Mouse (Mus musculus) midbrain, embryonic 16.5 days (tissue): Measurements from ENCODE around the gene Odf2l. TPM values are rescaled to one million over a fixed set of nuclear protein-coding genes. Genes with fewer than 3 reads are reported as not detected.

Source experiments
- ATAC-seq: fragments of 200-750 bp; cut with Nextera tagmentation; 2 replicates; pipeline ENCODE4 v1.8.0; 2017; ENCODE audit warnings: moderate TSS enrichment
- H3K27ac ChIP-seq: fragments of 300-500 bp; sonication (generic); 2 replicates; pipeline ENCODE4 v1.5.1; 2014; ENCODE audit warnings: mild to moderate bottlenecking, low read length, mixed read lengths
- H3K27me3 ChIP-seq: fragments of 300-500 bp; sonication (generic); 2 replicates; pipeline ENCODE4 v1.6.1; 2014; ENCODE audit warnings: low read depth, low read length, mixed read lengths; ENCODE audit not compliant: control insufficient read depth, insufficient read depth
- H3K36me3 ChIP-seq: fragments of 300-500 bp; sonication (generic); 2 replicates; pipeline ENCODE4 v1.6.1; 2014; ENCODE audit warnings: mild to moderate bottlenecking, low read length, moderate library complexity, mixed read lengths; ENCODE audit not compliant: control insufficient read depth, insufficient read depth
- H3K4me1 ChIP-seq: fragments of 300-500 bp; sonication (generic); 2 replicates; pipeline ENCODE4 v1.6.1; 2014; ENCODE audit warnings: mild to moderate bottlenecking, low read length, mixed read lengths; ENCODE audit not compliant: control insufficient read depth, insufficient read depth
- H3K4me2 ChIP-seq: fragments of 300-500 bp; sonication (generic); 2 replicates; pipeline ENCODE4 v1.6.1; 2014; ENCODE audit warnings: mild to moderate bottlenecking, low read length, mixed read lengths
- H3K4me3 ChIP-seq: fragments of 300-500 bp; sonication (generic); 2 replicates; pipeline ENCODE4 v1.5.1; 2014; ENCODE audit warnings: low read depth, mild to moderate bottlenecking, low read length, moderate library complexity, mixed read lengths
- H3K9ac ChIP-seq: fragments of 300-500 bp; sonication (generic); 2 replicates; pipeline ENCODE4 v1.6.1; 2014; ENCODE audit warnings: low read depth, low read length, mixed read lengths
- H3K9me3 ChIP-seq: fragments of 300-500 bp; sonication (generic); replicated peaks from 2 replicates; pipeline ENCODE4 v1.6.1; 2014; ENCODE audit warnings: mild to moderate bottlenecking, low read length, mixed read lengths; ENCODE audit not compliant: control insufficient read depth, poor library complexity, severe bottlenecking
- WGBS: fragments of 180-500 bp; shearing (Covaris S2); extraction: QIAGEN DNeasy Blood & Tissue Kit; methylation state at CpG from one replicate; pipeline ENCODE4 v1.1.7; 2014; 5-methylcytosine and 5-hydroxymethylcytosine counted together
- polyA plus RNA-seq: library from polyadenylated mRNA; unstranded; fragments of >200 nt; fragmentation: Nextera tagmentation; extraction: Ambion mirVana; gene quantifications from 2 replicates; pipeline ENCODE4 v1.2.1, GENCODE M21; 2015

Gene Odf2l
- polyA plus RNA-seq, 1 experiment from 2014 or later, result 13.7 TPM

GRCm38 (mm10) chr3:145126618-145127017 is 8.2 kb downstream of the Odf2l start:
- Histone ChIP-seq H3K27me3 (no peaks in the 10 kb centered on the region), H3K4me1 (no peaks in the 10 kb centered on the region), H3K9me3 (no peaks in the 10 kb centered on the region), H3K36me3 (no peaks in the 10 kb centered on the region), H3K9ac (no peak overlapping the region), H3K4me2 (no peak overlapping the region), H3K27ac (no peak overlapping the region), H3K4me3 (no peak overlapping the region)
- WGBS, result 93% methylated on average over 2 of the region's 2 CpGs
- no peak for ATAC-seq

DNA sequence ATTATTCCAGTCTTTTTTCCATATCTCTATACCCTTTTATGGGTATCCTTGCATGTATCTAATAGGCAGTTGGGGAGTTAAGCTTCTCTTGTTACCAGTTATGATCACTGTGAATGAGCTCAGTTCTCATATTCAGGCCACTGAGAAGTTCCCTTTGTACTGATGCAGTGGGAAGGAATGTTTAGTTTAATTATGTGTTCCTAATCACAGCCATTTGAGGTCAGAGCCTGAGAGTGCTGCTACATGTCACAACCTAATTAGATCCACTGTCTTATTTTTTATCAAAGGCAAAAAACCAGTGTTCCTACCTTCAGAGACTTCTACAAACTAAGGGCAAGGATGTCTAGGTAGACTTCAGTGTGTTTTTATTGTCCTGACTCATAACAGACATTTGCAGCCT is 11.0 kb downstream of the Odf2l start:
- Histone ChIP-seq H3K27me3 (no peaks in the 10 kb centered on the region), H3K4me1 (no peaks in the 10 kb centered on the region), H3K4me3 (no peak overlapping the region), H3K36me3 (peaks cover 3% of the 10 kb centered on the region; the same call in 1 of the 2 replicates), H3K27ac (no peak overlapping the region), H3K9ac (no peak overlapping the region), H3K4me2 (no peak overlapping the region), H3K9me3 (no peaks in the 10 kb centered on the region)
- no peak for ATAC-seq

- Histone ChIP-seq H3K4me3 (no peak overlapping the region), H3K27me3 (no peaks in the 10 kb centered on the region), H3K27ac (no peak overlapping the region), H3K4me2 (no peak overlapping the region), H3K9ac (no peak overlapping the region), H3K4me1 (no peaks in the 10 kb centered on the region), H3K36me3 (peaks cover 3% of the 10 kb centered on the region; the same call in 1 of the 2 replicates), H3K9me3 (no peaks in the 10 kb centered on the region)
- WGBS, result 37% methylated on average over 3 of the region's 3 CpGs
- no peak for ATAC-seq
Measured at GRCm38 (mm10) chr3:145131210-145131868, 13.0 kb downstream of the Odf2l start.

DNA sequence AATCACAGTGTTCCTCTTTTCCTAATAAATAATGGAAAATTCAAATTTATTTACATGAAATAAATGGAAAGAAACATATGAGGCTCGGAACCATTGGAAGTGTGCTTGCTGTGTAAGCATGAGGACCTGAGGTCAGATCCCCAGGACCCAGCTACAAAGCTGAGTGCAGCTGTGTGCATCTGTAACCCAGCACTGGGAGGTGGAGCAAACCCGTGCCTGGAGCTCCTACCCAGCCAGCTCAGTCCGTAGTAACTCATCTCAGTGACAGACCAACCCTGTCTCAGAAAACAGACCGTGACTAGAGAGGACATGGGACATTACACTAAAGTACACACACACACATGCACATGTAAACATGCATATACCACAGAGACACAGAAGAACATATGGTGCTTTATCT is 21.8 kb downstream of the Odf2l start:
- Histone ChIP-seq H3K9me3 (no peaks in the 10 kb centered on the region), H3K4me2 (no peak overlapping the region)

DNA sequence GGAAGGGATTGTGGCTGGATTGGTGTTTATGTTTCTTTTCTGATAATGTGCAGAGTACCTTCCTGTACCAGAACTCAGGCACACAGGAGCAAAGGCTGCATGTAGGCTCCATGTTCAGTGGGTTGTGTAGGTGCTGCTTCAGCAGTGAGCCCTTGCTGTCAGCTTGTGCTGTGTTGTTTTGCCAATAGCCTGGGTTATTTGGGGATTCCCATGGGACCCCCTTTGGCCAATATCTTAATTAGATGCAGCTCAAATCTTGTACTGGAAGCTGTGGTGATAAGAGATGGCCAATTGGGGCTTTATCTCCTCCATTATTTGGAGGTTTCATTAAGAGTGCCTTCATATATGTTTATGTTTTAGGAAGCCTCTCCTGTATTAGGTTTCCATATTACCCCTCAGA is 24.5 kb downstream of the Odf2l start:
- Histone ChIP-seq H3K4me1 (no peaks in the 10 kb centered on the region), H3K27ac (no peak overlapping the region), H3K9me3 (no peaks in the 10 kb centered on the region), H3K4me2 (no peak overlapping the region), H3K36me3 (peaks cover 3% of the 10 kb centered on the region; the same call in 1 of the 2 replicates), H3K27me3 (no peaks in the 10 kb centered on the region), H3K9ac (no peak overlapping the region), H3K4me3 (no peak overlapping the region)
- ATAC-seq, result no peak

More for the DNA sequence above, 21.8 kb downstream of the Odf2l start:
- no peaks in the 10 kb centered on the region for H3K27me3 ChIP-seq
- 90% methylated on average over 4 of the region's 4 CpGs for WGBS
- H3K27ac ChIP-seq, result no peak overlapping the region
- H3K9ac ChIP-seq, result no peak overlapping the region
- H3K4me3 ChIP-seq, result no peak overlapping the region
- no peaks in the 10 kb centered on the region for H3K36me3 ChIP-seq
- no peaks in the 10 kb centered on the region for H3K4me1 ChIP-seq
- no peak for ATAC-seq

DNA sequence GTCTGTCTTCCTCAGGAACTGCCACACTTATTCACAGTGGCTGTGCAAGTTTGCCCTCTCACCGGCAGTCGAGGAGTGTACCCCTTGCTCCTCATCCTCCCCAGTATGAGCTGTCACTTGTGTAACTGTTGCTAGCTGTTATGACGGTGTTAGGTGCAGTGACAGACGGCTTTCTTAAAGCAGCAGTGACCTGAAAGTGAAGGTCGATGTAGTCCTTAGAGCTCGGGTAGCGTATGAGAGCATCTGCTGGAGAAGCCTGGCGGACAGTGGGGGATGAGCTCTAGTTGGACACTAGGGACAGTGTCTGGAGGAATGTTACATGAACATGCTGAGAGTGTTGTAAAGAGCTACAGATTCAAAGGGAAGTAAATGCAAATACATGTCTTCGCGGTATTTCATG is 25.5 kb downstream of the Odf2l start:
- 85% methylated on average over 10 of the region's 10 CpGs for WGBS
- ATAC-seq, result no peak

GRCm38 (mm10) chr3:145146871-145147270 is 28.5 kb downstream of the Odf2l start:
- 94% methylated on average over 9 of the region's 9 CpGs for WGBS
- no peaks in the 10 kb centered on the region for H3K27me3 ChIP-seq
- peaks cover 5% of the 10 kb centered on the region; the same call in 1 of the 2 replicates for H3K36me3 ChIP-seq
- no peak overlapping the region for H3K9ac ChIP-seq
- H3K9me3 ChIP-seq, result no peaks in the 10 kb centered on the region
- H3K27ac ChIP-seq, result no peak overlapping the region
- H3K4me3 ChIP-seq, result no peak overlapping the region
- H3K4me2 ChIP-seq, result no peak overlapping the region
- H3K4me1 ChIP-seq, result no peaks in the 10 kb centered on the region
- no peak for ATAC-seq

More for the DNA sequence above, 25.5 kb downstream of the Odf2l start:
- H3K4me3 ChIP-seq, result no peak overlapping the region
- peaks cover 4% of the 10 kb centered on the region; the same call in 1 of the 2 replicates for H3K36me3 ChIP-seq
- H3K4me1 ChIP-seq, result no peaks in the 10 kb centered on the region
- H3K27me3 ChIP-seq, result no peaks in the 10 kb centered on the region
- no peaks in the 10 kb centered on the region for H3K9me3 ChIP-seq
- no peak overlapping the region for H3K9ac ChIP-seq
- H3K4me2 ChIP-seq, result no peak overlapping the region
- no peak overlapping the region for H3K27ac ChIP-seq

DNA sequence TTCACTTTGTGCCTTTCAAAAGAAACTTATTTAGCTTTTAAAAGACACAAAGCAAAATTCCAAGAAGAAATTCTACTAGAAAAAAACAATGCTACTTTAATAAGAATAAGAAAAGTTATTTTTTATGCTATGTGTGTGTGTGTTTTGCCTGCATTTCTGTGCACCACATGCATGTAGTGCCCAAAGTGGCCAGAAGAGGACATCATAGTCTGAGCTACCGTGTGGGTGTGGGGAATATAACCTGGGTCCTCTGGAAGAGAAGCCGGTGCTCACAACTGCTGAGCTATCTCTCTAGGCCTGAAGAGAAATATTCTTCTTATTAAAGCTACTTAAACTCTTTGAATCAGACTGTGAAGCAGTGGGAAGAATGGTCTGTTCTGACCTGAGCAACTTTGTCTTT is 29.1 kb downstream of the Odf2l start:
- H3K4me1 ChIP-seq, result no peaks in the 10 kb centered on the region
- H3K9ac ChIP-seq, result no peak overlapping the region
- H3K4me2 ChIP-seq, result no peak overlapping the region
- no peak overlapping the region for H3K27ac ChIP-seq
- peaks cover 5% of the 10 kb centered on the region; the same call in 1 of the 2 replicates for H3K36me3 ChIP-seq
- H3K27me3 ChIP-seq, result no peaks in the 10 kb centered on the region
- H3K4me3 ChIP-seq, result no peak overlapping the region
- WGBS, result 73% methylated on average over 2 of the region's 2 CpGs
- no peaks in the 10 kb centered on the region for H3K9me3 ChIP-seq
- no peak for ATAC-seq

GRCm38 (mm10) chr3:145147952-145148351 is 29.6 kb downstream of the Odf2l start:
- Histone ChIP-seq H3K27me3 (no peaks in the 10 kb centered on the region), H3K9ac (no peak overlapping the region), H3K4me2 (no peak overlapping the region), H3K27ac (no peak overlapping the region), H3K9me3 (no peaks in the 10 kb centered on the region), H3K36me3 (peaks cover 5% of the 10 kb centered on the region; the same call in 1 of the 2 replicates), H3K4me3 (no peak overlapping the region), H3K4me1 (no peaks in the 10 kb centered on the region)
- ATAC-seq, result no peak
